Mouse (Mus musculus) kidney, embryonic 16.5 days (tissue): ENCODE results near the gene Fhod1. TPM values are rescaled to one million over a fixed set of nuclear protein-coding genes. Genes with fewer than 3 reads are reported as not detected.

Source experiments
- ATAC-seq: fragments of 200-750 bp; cut with Nextera tagmentation; 2 replicates; pipeline ENCODE4 v1.8.0; 2017; ENCODE audit warnings: moderate TSS enrichment; ENCODE audit not compliant: low FRiP score, low TSS enrichment
- H3K27ac ChIP-seq: fragments of 300-500 bp; sonication (generic); 2 replicates; pipeline ENCODE4 v1.5.1; 2014; ENCODE audit warnings: low read length
- H3K27me3 ChIP-seq: fragments of 300-500 bp; sonication (generic); 2 replicates; pipeline ENCODE4 v1.6.1; 2014; ENCODE audit warnings: low read length, control low read depth, mixed read lengths; ENCODE audit not compliant: insufficient read depth
- H3K36me3 ChIP-seq: fragments of 300-500 bp; sonication (generic); 2 replicates; pipeline ENCODE4 v1.6.1; 2014; ENCODE audit warnings: low read length, control low read depth, mixed read lengths; ENCODE audit not compliant: insufficient read depth
- H3K4me1 ChIP-seq: fragments of 300-500 bp; sonication (generic); 2 replicates; pipeline ENCODE4 v1.6.1; 2014; ENCODE audit warnings: low read length, control low read depth, mixed read lengths; ENCODE audit not compliant: insufficient read depth
- H3K4me2 ChIP-seq: fragments of 300-500 bp; sonication (generic); replicated peaks from 2 replicates; pipeline ENCODE4 v1.6.1; 2014; ENCODE audit warnings: low read depth, low read length
- H3K4me3 ChIP-seq: fragments of 300-500 bp; sonication (generic); 2 replicates; pipeline ENCODE4 v1.5.1; 2014; ENCODE audit warnings: mild to moderate bottlenecking, low read length
- H3K9ac ChIP-seq: fragments of 300-500 bp; sonication (generic); replicated peaks from 2 replicates; pipeline ENCODE4 v1.6.1; 2014; ENCODE audit warnings: low read length
- H3K9me3 ChIP-seq: fragments of 300-500 bp; sonication (generic); 2 replicates; pipeline ENCODE4 v1.6.1; 2016; ENCODE audit warnings: low read length, control low read depth
- WGBS: fragments of 180-500 bp; shearing (Covaris S2); extraction: QIAGEN DNeasy Blood & Tissue Kit; methylation state at CpG from one replicate; pipeline ENCODE4 v1.1.7; 2014; 5-methylcytosine and 5-hydroxymethylcytosine counted together
- polyA plus RNA-seq: library from polyadenylated mRNA; unstranded; fragments of >200 nt; fragmentation: Nextera tagmentation; extraction: Ambion mirVana; gene quantifications from 2 replicates; pipeline ENCODE4 v1.2.1, GENCODE M21; 2015

The Fhod1 gene
- polyA plus RNA-seq, 1 experiment from 2014 or later: 3.7 TPM

GRCm38 (mm10) chr8:105353583-105354135 is 5.9 kb upstream of the Fhod1 start:
- Histone ChIP-seq H3K9ac (no peak overlapping the region), H3K4me3 (no peak overlapping the region), H3K27ac (no peak overlapping the region), H3K27me3 (peaks cover 11% of the 10 kb centered on the region), H3K36me3 (no peaks in the 10 kb centered on the region), H3K4me1 (peaks cover 12% of the 10 kb centered on the region; the same call in 1 of the 2 replicates), H3K4me2 (no peak overlapping the region), H3K9me3 (no peaks in the 10 kb centered on the region)
- no peak for ATAC-seq
- WGBS: 73% methylated on average over 8 of the region's 8 CpGs

DNA sequence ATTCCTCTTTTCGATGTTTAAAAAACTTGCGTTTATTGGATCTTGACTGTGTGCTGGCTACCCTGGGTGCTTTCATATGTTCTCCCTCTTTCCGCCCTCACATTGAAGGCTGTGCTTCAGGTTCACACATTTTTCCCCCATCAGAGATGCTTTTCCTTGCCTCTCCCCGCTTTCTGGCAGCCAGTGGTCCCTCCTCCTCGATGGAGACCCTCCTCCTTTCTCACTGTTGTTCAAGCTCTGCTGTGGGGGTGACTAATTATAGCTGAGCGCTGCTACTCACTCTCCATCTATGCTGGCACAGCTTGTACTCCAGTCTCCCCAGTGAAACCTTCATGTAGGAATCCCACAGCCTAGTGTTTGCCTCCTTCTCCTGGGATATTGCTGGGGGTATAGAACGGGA is 2.4 kb upstream of the Fhod1 start:
- Histone ChIP-seq H3K27me3 (peaks cover 11% of the 10 kb centered on the region), H3K4me1 (peaks cover 27% of the 10 kb centered on the region), H3K4me2 (peak overlapping the region; percentile 98), H3K9ac (no peak overlapping the region), H3K4me3 (peak overlapping the region; percentile 76; the same call in 1 of the 2 replicates), H3K9me3 (no peaks in the 10 kb centered on the region), H3K36me3 (no peaks in the 10 kb centered on the region), H3K27ac (no peak overlapping the region)
- 46% methylated on average over 7 of the region's 7 CpGs for WGBS
- ATAC-seq: no peak

GRCm38 (mm10) chr8:105349096-105349771 is 1.5 kb upstream of the Fhod1 start:
- H3K9me3 ChIP-seq: no peaks in the 10 kb centered on the region
- H3K4me3 ChIP-seq: peak overlapping the region; percentile 76
- peaks cover 11% of the 10 kb centered on the region for H3K27me3 ChIP-seq
- peaks cover 35% of the 10 kb centered on the region for H3K4me1 ChIP-seq
- peak overlapping the region; percentile 73 for H3K9ac ChIP-seq
- WGBS: 1% methylated on average over 45 of the region's 48 CpGs
- ATAC-seq: no peak
- no peak overlapping the region for H3K27ac ChIP-seq
- no peaks in the 10 kb centered on the region for H3K36me3 ChIP-seq
- H3K4me2 ChIP-seq: peak overlapping the region; percentile 98

DNA sequence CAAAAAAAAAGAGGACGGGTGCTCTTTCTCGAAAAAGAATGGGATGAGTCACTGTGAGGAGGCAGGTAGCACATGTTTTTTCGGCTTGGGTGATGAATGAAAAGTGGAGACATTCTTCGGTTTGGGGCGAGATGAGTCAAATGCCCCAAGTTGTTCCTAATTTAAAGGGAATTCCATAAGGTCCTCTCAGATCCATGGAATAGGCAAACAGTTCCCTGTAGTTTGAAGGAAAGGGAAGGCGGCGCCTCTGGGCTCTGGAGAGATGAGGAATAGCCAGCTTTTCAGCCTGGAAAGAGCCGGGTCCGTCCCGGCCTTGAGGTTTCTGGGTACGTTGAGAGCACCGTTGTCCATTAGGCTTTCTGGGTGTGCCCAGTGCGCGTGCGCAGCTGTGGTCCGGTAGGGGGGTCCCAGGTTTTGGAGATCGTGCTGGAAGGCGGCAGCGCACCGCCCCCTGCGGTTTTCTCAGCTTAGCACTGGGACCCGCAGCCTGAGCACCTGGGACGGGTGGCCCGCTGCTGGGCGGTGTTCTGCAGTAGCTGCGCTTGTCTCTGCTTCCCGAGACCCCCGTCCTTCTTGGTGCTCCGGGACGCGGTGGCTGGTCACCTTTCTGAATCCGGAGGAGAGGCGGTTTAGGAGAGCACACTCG is 820 bp upstream of the Fhod1 start, which contains the start of gene Slc9a5:
TSS of gene Slc9a5 (plus strand) at position 394 of the 646 bp plus-strand sequence.
- under 1% methylated on average over 34 of the region's 34 CpGs for WGBS
- no peak for ATAC-seq
- peak within 1 kb of the TSS; percentile 92 for H3K27ac ChIP-seq
- H3K9me3 ChIP-seq: no peaks in the 10 kb centered on the region
- peaks cover 36% of the 10 kb centered on the region for H3K4me1 ChIP-seq
- H3K27me3 ChIP-seq: peaks cover 11% of the 10 kb centered on the region
- peak within 1 kb of the TSS; percentile 76 for H3K4me3 ChIP-seq
- no peaks in the 10 kb centered on the region for H3K36me3 ChIP-seq
- H3K9ac ChIP-seq: peak within 1 kb of the TSS; percentile 83
- H3K4me2 ChIP-seq: peak within 1 kb of the TSS; percentile 98

DNA sequence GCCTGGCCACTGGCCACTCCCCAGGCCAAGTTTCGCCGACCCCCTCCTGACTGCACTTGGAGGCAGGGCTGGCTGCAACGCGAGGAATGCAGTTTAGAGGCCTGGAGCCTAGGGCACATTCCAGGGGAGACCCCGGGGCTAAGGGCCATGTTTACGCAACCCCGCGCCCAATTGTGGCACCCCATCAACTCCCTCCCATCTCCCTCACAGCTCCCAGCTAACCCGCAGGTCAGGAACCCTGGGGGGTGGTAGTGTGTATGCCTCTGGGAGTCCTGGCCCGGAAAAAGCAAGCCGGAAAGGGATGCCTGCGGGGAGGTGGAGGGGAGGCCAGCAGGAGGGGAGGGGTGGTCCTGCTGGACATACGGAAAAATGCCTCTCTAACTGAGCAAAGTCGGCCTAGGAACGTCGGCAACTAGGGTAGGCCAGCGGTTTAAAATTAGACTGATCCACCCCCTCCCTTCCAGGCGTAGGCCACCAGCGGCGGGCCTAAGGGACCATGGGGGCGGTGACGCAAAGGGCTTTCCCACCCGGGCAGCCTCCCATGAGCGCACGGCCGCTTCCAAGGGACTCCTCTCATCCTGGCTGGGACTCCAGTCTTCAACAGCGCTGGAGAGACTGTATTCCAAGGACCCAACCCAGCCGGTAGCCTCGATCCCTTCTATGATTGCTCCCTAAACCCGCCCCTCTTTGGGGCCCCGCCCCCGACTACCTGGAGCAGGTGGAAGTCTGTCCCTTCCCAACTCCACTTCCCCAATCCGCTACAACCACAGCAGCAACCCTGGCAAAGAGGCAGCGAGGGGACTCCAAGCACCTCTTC is 934 bp downstream of the Fhod1 start:
- peak overlapping the region; percentile 76 for H3K4me3 ChIP-seq
- peak overlapping the region; percentile 83 for H3K9ac ChIP-seq
- no peaks in the 10 kb centered on the region for H3K9me3 ChIP-seq
- no peaks in the 10 kb centered on the region for H3K36me3 ChIP-seq
- ATAC-seq: peak; percentile 57
- WGBS: under 1% methylated on average over 34 of the region's 34 CpGs
- peak overlapping the region; percentile 98 for H3K4me2 ChIP-seq
- peaks cover 11% of the 10 kb centered on the region for H3K27me3 ChIP-seq
- H3K4me1 ChIP-seq: peaks cover 36% of the 10 kb centered on the region
- peak overlapping the region; percentile 92 for H3K27ac ChIP-seq

DNA sequence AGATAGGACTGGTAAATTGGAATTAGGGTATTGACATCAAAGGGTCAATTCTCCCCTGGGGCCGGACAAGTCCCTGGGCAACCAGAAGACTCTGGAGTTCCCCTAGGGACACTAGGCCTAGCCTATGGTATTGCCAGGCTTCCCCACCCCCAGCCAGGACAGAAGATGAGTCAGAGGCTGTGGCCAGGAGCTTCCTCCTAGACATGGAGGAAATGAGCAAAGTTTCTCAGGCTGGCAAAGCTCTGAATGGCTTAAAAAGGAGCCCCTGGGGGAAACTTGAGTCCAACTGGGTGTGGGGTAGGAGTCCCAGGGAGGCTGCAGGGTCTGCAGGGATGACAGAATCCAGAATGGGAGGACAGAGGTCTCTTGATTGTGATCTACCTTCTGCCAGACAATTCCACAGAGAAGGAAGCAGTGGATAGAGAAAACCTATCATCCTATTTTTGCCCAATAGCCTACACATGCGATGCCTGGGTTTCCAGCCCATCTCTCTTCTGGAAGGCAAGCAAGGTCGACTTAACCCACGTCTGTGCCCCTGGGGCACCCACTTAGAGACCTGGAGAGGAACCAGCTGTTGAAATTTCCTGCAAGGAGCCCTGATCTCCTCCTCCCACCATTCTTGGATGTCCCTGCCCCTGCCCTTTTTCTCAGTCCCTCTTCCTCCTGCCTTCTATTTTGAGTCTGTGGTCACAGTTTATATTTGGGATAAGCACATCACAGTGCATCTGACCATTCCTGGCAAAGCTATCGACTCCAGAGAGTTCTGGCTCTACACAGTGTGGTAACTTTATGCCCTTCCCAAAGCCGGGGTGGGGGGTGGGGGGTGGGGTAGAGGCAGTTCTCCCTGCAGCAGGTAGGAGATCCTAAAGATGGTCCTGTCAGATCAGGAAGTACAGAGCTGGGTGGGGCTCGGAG is 2.4 kb downstream of the Fhod1 start:
- no peak for ATAC-seq
- Histone ChIP-seq H3K4me3 (no peak overlapping the region), H3K9me3 (no peaks in the 10 kb centered on the region), H3K4me2 (peak overlapping the region; percentile 98), H3K9ac (no peak overlapping the region), H3K27ac (no peak overlapping the region; the same call in 1 of the 2 replicates), H3K36me3 (no peaks in the 10 kb centered on the region), H3K4me1 (peaks cover 48% of the 10 kb centered on the region), H3K27me3 (peaks cover 2% of the 10 kb centered on the region; the same call in 1 of the 2 replicates)
- 34% methylated on average over 7 of the region's 7 CpGs for WGBS

GRCm38 (mm10) chr8:105343791-105344574 is 3.8 kb downstream of the Fhod1 start:
- H3K4me3 ChIP-seq: no peak overlapping the region

GRCm38 (mm10) chr8:105342768-105343167 is 5.0 kb downstream of the Fhod1 start:
- H3K4me1 ChIP-seq: peaks cover 42% of the 10 kb centered on the region
- WGBS: 87% methylated on average over 4 of the region's 4 CpGs
- no peak overlapping the region for H3K4me3 ChIP-seq
- no peaks in the 10 kb centered on the region for H3K9me3 ChIP-seq
- peaks cover 8% of the 10 kb centered on the region for H3K36me3 ChIP-seq
- no peak for ATAC-seq
- H3K27ac ChIP-seq: no peak overlapping the region
- H3K27me3 ChIP-seq: no peaks in the 10 kb centered on the region
- H3K4me2 ChIP-seq: no peak overlapping the region
- no peak overlapping the region for H3K9ac ChIP-seq

More at GRCm38 (mm10) chr8:105343791-105344574, 3.8 kb downstream of the Fhod1 start:
- WGBS: 53% methylated on average over 6 of the region's 8 CpGs
- H3K9me3 ChIP-seq: no peaks in the 10 kb centered on the region
- peaks cover 46% of the 10 kb centered on the region for H3K4me1 ChIP-seq
- no peaks in the 10 kb centered on the region for H3K27me3 ChIP-seq
- no peak overlapping the region; the same call in 1 of the 2 replicates for H3K27ac ChIP-seq
- no peak for ATAC-seq
- H3K4me2 ChIP-seq: no peak overlapping the region
- no peaks in the 10 kb centered on the region for H3K36me3 ChIP-seq
- H3K9ac ChIP-seq: no peak overlapping the region
